Mouse (Mus musculus) hematopoietic multipotent progenitor cell, adult 10-12 weeks (in vitro differentiated cells): ENCODE data around the gene Slc26a8. TPM values are rescaled to one million over a fixed set of nuclear protein-coding genes. Genes with fewer than 3 reads are reported as not detected.

Source experiments
- polyA plus RNA-seq: library from polyadenylated mRNA; stranded (reverse); fragments of >175 nt; gene quantifications from 2 replicates; pipeline ENCODE4 v1.2.3, GENCODE M21; 2012; ENCODE audit warnings: low replicate concordance

Gene Slc26a8
- polyA plus RNA-seq, result 1.0 and 1.3 TPM in 2 replicates

GRCm38 (mm10) chr17:28689586-28690283 is at the start of gene Slc26a8:
TSS of gene Slc26a8 (minus strand) at chr17:28690233.

GRCm38 (mm10) chr17:28725783-28726182 is 35.8 kb upstream of the Slc26a8 start, which contains the start of gene AC170998.1:
TSS of gene AC170998.1 (plus strand) at chr17:28726083.

GRCm38 (mm10) chr17:28690776-28691686 is 998 bp upstream of the Slc26a8 start, which contains the start of gene Mapk14:
TSS of gene Mapk14 (plus strand) at chr17:28691329.

GRCm38 (mm10) chr17:28622300-28622759 is 67.7 kb downstream of the Slc26a8 start, which contains the start of gene Srpk1:
TSS of gene Srpk1 (minus strand) at chr17:28622709.

Other genes starting within 250 kb of the Slc26a8 start
- gene Fkbp5, start 172.7 kb downstream of the Slc26a8 start, polyA plus RNA-seq, result 13.8 and 14.3 TPM in 2 replicates
- gene Armc12, start 159.4 kb downstream of the Slc26a8 start, polyA plus RNA-seq, result 0.20 and 0.51 TPM in 2 replicates
- gene Clpsl2, start 140.8 kb downstream of the Slc26a8 start, polyA plus RNA-seq, result not detected in 2 replicates
- 0.53 and 5.3 TPM in 2 replicates for gene Clps, start 129.5 kb downstream of the Slc26a8 start, polyA plus RNA-seq
- not detected in 2 replicates for gene Lhfpl5, start 114.6 kb downstream of the Slc26a8 start, polyA plus RNA-seq
- 24.2 and 90.2 TPM in 2 replicates for gene Srpk1, start 67.5 kb downstream of the Slc26a8 start, polyA plus RNA-seq
- gene Mapk14, start 1.1 kb upstream of the Slc26a8 start, polyA plus RNA-seq, result 41.9 and 109 TPM in 2 replicates
- 1.3 TPM in 1 of 2 replicates, not detected in the other for gene AC170998.1, start 35.9 kb upstream of the Slc26a8 start, polyA plus RNA-seq
- 0.85 and 6.3 TPM in 2 replicates for gene Mapk13, start 79.1 kb upstream of the Slc26a8 start, polyA plus RNA-seq
- 47.6 and 82.5 TPM in 2 replicates for gene Brpf3, start 110.9 kb upstream of the Slc26a8 start, polyA plus RNA-seq
- gene Pnpla1, start 168.2 kb upstream of the Slc26a8 start, polyA plus RNA-seq, result not detected in 2 replicates
- gene 4930539E08Rik, start 225.1 kb upstream of the Slc26a8 start, polyA plus RNA-seq, result 0.35 and 0.99 TPM in 2 replicates